In the genomic region with DNA sequence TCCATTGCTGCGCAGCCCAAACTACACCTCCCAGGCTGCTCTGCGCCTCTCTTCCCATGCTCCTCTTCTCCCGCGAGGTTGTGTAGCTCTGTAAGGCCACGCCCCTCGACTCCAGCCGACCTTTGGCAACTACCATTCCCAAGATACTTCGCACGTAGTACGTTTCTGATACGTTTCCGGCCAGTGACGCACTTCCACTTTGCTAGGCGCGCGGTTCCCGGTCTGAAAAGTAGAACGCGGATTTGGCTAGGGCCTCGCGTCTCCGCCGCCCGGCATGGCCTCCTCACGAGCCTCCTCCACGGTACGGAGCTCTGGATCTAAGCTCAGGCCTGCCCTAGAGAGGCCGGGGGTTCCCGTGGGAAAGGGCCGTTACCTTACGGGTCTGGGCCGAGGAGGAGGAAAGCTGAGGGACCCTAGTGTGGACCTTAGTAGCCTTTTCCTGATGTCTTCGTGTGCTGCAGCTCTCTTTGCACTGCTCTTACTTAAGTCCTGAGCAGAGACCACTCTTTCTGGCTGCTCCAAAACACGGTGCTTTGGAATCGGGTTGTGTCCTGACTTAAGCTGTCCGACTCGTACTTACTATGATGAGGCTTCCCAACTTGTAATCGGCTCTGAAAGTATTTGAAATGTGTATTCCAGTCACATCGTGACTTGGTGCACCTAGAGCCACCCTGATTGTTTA, we compare ENCODE assay signal across 8 mouse cellular contexts. TPM values are rescaled to one million over a fixed set of nuclear protein-coding genes. Genes with fewer than 3 reads are reported as not detected.
A peak's percentile ranks its signal among the peaks of the same experiment; 100 is the strongest.
DNase-seq lines count a peak whose midpoint lies in the region; ATAC-seq lines count a peak whose summit lies in the region.

A gene (minus strand): TSS at position 42 of the 682 bp plus-strand sequence.
A gene (plus strand): TSS at position 197 of the 682 bp plus-strand sequence.

- H3K9ac ChIP-seq in heart, embryonic 13.5 days = peak within 1 kb of the TSS; percentile 96
- peak within 1 kb of the TSS; percentile 92 for H3K9ac ChIP-seq in liver, embryonic 12.5 days
- H3K9ac ChIP-seq in stomach, embryonic 15.5 days = peak within 1 kb of the TSS; percentile 65

- under 1% methylated on average over 39 of the region's 39 CpGs for WGBS in heart, embryonic 13.5 days
- WGBS in liver, embryonic 12.5 days (ENCODE audit: insufficient replicate concordance) = under 1% methylated on average over 39 of the region's 39 CpGs
- WGBS in stomach, embryonic 15.5 days = under 1% methylated on average over 39 of the region's 39 CpGs

- no peaks in the 10 kb centered on the region for H3K9me3 ChIP-seq in heart, embryonic 13.5 days
- H3K9me3 ChIP-seq in liver, embryonic 12.5 days (replicated peaks) = no peaks in the 10 kb centered on the region
- no peaks in the 10 kb centered on the region for H3K9me3 ChIP-seq in stomach, embryonic 15.5 days

- H3K4me2 ChIP-seq in heart, embryonic 13.5 days = peak within 1 kb of the TSS; percentile 86
- peak within 1 kb of the TSS; percentile 85 for H3K4me2 ChIP-seq in liver, embryonic 12.5 days
- peak within 1 kb of the TSS; percentile 65 for H3K4me2 ChIP-seq in stomach, embryonic 15.5 days

- DNase-seq in CD4-positive, CD25-positive, alpha-beta regulatory T cell, adult 2 months (ENCODE audit: low read depth, low spot score) = peak; percentile 99
- DNase-seq in fat pad, adult 2 months (ENCODE audit: extremely low read depth, low read depth, low spot score) = peak; percentile 90
- peak; percentile 99 for DNase-seq in kidney, postnatal 10 days
- peak; percentile 95 to 97 for DNase-seq in natural killer cell, adult 2 months (ENCODE audit: low spot score in 2 of 2)

- H3K27ac ChIP-seq in brown adipose tissue, adult 24 weeks (replicated peaks; ENCODE audit: low read depth, low read length) = peak within 1 kb of the TSS; percentile 89
- peak within 1 kb of the TSS; percentile 93 for H3K27ac ChIP-seq in heart, embryonic 13.5 days (replicated peaks)
- H3K27ac ChIP-seq in liver, embryonic 12.5 days = peak within 1 kb of the TSS; percentile 91
- peak within 1 kb of the TSS; percentile 84 for H3K27ac ChIP-seq in stomach, embryonic 15.5 days

- H3K4me3 ChIP-seq in brown adipose tissue, adult 24 weeks (ENCODE audit: insufficient read depth, low read depth, low read length) = peak within 1 kb of the TSS; percentile 93
- peak within 1 kb of the TSS; percentile 91 for H3K4me3 ChIP-seq in heart, embryonic 13.5 days
- H3K4me3 ChIP-seq in liver, embryonic 12.5 days = peak within 1 kb of the TSS; percentile 94
- peak within 1 kb of the TSS; percentile 78 for H3K4me3 ChIP-seq in stomach, embryonic 15.5 days (replicated peaks)

- peaks cover 13% of the 10 kb centered on the region for H3K4me1 ChIP-seq in brown adipose tissue, adult 24 weeks (ENCODE audit: control insufficient read depth, insufficient read depth, insufficient read length, low read length)
- peaks cover 36% of the 10 kb centered on the region for H3K4me1 ChIP-seq in heart, embryonic 13.5 days
- peaks cover 39% of the 10 kb centered on the region for H3K4me1 ChIP-seq in liver, embryonic 12.5 days
- H3K4me1 ChIP-seq in stomach, embryonic 15.5 days = 0 out of 2 replicates have a peak, but pooled peaks cover 9% of the 10 kb centered on the region

- ATAC-seq in heart, embryonic 13.5 days (ENCODE audit: extremely low read depth, insufficient number of reproducible peaks, low FRiP score, low TSS enrichment) = peak; percentile 98
- ATAC-seq in liver, embryonic 12.5 days = peak; percentile 98
- ATAC-seq in stomach, embryonic 15.5 days (ENCODE audit: insufficient read depth, low FRiP score, low read depth) = peak; percentile 99

- H3K36me3 ChIP-seq in heart, embryonic 13.5 days = peaks cover 40% of the 10 kb centered on the region
- peaks cover 55% of the 10 kb centered on the region for H3K36me3 ChIP-seq in liver, embryonic 12.5 days
- peaks cover 8% of the 10 kb centered on the region; the same call in 1 of the 2 replicates for H3K36me3 ChIP-seq in stomach, embryonic 15.5 days

- H3K27me3 ChIP-seq in heart, embryonic 13.5 days (replicated peaks) = no peaks in the 10 kb centered on the region
- H3K27me3 ChIP-seq in liver, embryonic 12.5 days (replicated peaks) = no peaks in the 10 kb centered on the region
- H3K27me3 ChIP-seq in stomach, embryonic 15.5 days (replicated peaks) = no peaks in the 10 kb centered on the region

RNA-seq across cellular contexts. Expression of the first gene that starts in this region (rescaled TPM):
- polyA plus RNA-seq in brown adipose tissue, adult 24 weeks (2012; ENCODE audit: insufficient read depth, insufficient read length, missing spikeins) = 52.5 and 76.2 TPM in 2 replicates
- 82.1 and 85.2 TPM in 2 replicates for polyA plus RNA-seq in heart, embryonic 13.5 days (2015; fragmentation: Nextera tagmentation; extraction: Ambion mirVana)
- polyA plus RNA-seq in liver, embryonic 12.5 days (2016; fragmentation: Nextera tagmentation; extraction: Ambion mirVana) = 94.4 and 95.5 TPM in 2 replicates
- 136 and 146 TPM in 2 replicates for polyA plus RNA-seq in stomach, embryonic 15.5 days (2015; fragmentation: Nextera tagmentation; extraction: Ambion mirVana)

RNA-seq across cellular contexts. Expression of the second gene that starts in this region (rescaled TPM):
- 5.1 and 5.4 TPM in 2 replicates for polyA plus RNA-seq in brown adipose tissue, adult 24 weeks (2012; ENCODE audit: insufficient read depth, insufficient read length, missing spikeins)
- polyA plus RNA-seq in heart, embryonic 13.5 days (2015; fragmentation: Nextera tagmentation; extraction: Ambion mirVana) = 11.6 and 13.8 TPM in 2 replicates
- 18.5 and 18.8 TPM in 2 replicates for polyA plus RNA-seq in liver, embryonic 12.5 days (2016; fragmentation: Nextera tagmentation; extraction: Ambion mirVana)
- 18.6 and 19.1 TPM in 2 replicates for polyA plus RNA-seq in stomach, embryonic 15.5 days (2015; fragmentation: Nextera tagmentation; extraction: Ambion mirVana)

Comparison
In these comparisons a context has a peak if more than half of its experiments do, and no peak if none do; other contexts are left out.
1. Peak in every context shown above with its lines: DNase-seq, ATAC-seq, H3K4me3 ChIP-seq and H3K27ac ChIP-seq.